Mouse (Mus musculus) heart, postnatal 10 days (tissue): ENCODE results near the gene Galnt13. TPM values are rescaled to one million over a fixed set of nuclear protein-coding genes. Genes with fewer than 3 reads are reported as not detected.
"Not testable (repeated sequence)": the region's sequence is repeated elsewhere in the genome, so short reads cannot be mapped to it uniquely, and the experiment has no call there.

Source experiments
- DNase-seq, 2 experiments: peaks; one replicate each; pipeline ENCODE4 v3.0.0; 2021
- intact Hi-C: fragments of 180-260 bp; cut with DNase I; formaldehyde crosslinking; loops from one replicate; pipeline ENCODE4 v1.15.1; 2025
- total RNA-seq, 2 experiments: library from RNA; stranded (reverse); gene quantifications; 2 replicates each; pipeline ENCODE4 v1.2.3; 2021

The Galnt13 gene
- total RNA-seq, 2 experiments from 2014 or later = not detected

DNA sequence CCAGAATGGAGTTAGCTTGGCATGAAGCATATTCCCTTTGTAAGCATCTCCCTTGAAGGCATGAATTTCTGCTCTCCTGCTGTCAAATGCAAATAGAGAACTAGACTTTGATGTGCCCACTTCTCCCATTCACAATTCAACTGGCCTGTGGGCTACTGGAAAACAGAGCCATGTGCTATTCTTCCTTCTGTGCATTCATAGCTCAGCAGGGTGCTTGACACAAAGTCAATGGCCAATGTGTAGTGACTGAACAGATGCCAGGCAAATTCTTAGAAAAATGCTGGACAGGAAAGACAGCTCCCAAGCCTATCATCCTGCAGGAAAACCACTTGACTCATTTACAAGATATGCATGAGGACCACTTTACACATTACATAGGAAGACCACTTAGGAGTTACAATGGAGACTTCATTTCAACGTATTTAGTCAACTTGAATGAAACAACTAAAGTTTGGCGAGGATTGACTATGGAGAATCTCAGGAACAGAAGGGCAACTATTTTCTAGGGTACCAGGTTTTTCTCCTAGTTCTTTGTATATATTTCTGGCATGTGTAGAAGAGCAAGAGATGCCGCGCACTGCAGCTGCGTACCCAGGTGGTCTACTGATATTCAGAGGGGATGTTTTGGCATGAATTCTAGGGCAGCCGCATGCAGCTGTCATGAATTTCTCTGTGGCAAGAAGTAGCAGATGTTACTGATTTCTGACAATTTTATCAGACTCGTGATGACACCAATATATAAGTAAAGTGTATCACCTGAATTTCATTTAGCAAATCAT, 470.4 kb downstream of the Galnt13 start:
- DNase-seq = no peak
- intact Hi-C loops = no loop called here

DNA sequence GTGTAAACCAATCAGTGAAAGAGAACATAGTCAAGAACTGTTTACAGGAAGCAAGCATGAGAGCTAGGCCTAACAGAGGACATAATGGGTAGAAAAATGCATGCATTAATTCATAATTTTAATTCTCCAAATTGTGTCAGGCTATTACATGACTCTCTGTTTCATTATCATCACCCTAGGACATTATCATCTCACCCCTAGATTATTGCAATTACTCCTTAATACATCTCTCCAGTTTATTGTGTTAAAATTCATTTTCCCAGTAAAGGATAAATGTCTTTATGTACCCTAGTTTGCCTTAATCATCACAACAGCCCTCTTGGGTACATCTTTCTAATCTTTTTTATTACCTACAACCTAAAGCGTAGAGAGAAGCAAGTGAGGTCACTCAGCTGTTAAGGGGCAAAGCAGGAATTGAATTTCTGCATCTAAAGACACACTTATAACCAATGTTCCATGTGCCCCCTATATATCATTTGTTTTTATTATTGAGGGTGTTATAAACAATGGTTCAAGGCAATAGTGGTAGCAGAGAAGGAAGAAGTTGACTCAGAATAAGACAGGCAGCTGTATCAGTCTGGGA, 479.1 kb downstream of the Galnt13 start:
- DNase-seq = no peak
- intact Hi-C loops = no loop called here

DNA sequence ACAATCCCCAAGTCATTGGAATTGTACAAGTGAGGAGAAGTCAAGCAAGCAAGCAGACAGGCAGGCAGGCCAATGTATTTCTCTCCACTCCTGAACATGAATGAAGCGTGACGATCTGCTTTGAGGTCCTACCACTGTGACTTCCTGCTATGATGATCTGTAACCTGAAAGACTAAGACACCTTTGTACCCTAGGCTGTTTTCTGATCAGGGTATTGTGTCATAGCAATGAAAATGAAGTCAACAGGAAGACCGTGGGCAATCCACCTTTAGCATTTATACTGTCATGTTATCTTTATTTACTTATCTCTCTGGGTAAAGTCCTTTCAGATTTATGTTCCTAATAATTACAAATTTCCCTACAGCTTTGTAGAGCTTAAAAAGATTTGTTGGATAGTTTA, 500.3 kb downstream of the Galnt13 start:
- DNase-seq = no peak
- intact Hi-C loops = no loop called here

DNA sequence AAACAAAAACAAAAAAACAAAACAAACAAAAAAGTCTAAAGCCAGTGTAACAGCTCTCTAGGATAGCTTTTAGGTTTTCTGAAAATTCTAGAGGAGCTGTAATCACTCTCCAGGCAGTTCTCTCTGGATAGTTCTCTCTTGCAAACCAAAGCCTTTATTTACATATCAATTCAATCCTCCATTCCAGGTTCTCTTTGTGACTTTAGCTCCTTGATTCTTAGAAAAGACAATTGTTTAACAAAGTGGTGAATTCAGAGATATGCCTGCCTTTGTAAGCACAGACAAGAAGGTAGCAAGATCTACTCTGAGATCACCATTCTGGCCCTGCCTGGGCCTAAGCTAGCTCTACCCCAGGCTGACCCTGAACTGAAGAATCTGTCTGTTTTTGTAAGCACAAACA, 501.2 kb downstream of the Galnt13 start:
- intact Hi-C loops = no loop called here
- no peak for DNase-seq

DNA sequence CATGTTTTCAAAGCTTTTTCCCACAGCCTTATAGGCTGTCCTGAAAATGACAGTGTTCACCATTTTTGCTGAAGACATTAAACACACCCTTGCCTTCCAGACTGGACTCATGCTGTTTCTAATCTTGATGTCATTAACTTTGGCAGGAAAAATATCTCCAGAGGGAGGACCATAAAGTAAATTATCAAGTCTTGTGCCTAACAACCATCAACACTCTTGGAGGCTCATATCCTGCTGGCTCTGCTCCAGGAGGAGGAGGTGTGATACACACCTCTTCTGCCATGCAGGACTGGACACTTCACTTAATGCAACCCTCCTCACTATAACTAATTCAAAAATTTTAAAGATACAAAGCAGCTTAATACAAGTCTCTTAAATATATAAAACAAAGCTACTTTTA, 502.0 kb downstream of the Galnt13 start:
- DNase-seq = no peak
- intact Hi-C loops = no loop called here

DNA sequence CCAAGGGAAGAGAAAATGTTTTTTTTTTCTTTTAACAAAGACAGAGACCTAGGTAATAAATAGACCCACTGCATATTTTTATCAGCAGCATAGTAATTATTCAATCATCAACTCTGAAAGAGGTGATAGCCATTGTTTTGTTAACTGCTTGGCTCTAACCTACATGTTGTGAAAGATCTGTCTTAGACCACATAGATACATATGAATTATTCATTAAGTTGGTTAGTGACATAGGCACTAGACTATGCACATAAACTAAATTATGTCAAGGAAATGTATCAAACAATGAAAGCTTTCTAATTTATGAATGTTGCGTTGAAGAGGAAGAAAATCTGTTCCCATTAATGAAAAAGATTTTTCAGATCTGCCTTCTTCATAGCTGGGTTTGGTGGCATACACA, 507.3 kb downstream of the Galnt13 start:
- no peak for DNase-seq
- intact Hi-C loops = no loop called here

DNA sequence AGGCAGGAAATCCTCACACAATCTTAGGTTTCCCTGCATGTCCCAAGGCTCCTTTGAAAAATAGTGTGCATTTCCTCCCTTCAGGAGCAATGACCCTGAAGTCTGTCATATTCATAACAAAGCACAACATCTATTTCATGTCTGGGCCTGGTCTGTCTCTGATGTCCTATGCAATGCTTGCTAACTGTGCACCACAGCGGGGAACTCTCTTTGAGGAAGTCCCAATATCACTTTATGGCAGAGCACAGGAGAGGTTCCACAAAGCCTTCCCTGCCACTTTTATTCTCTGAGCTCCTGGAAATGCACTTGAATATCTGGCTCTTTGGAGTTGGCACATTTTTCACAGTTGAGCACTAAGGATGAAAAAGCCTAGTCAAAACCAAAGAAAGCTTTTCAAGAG, 547.7 kb downstream of the Galnt13 start:
- intact Hi-C loops = no loop called here
- no peak for DNase-seq

DNA sequence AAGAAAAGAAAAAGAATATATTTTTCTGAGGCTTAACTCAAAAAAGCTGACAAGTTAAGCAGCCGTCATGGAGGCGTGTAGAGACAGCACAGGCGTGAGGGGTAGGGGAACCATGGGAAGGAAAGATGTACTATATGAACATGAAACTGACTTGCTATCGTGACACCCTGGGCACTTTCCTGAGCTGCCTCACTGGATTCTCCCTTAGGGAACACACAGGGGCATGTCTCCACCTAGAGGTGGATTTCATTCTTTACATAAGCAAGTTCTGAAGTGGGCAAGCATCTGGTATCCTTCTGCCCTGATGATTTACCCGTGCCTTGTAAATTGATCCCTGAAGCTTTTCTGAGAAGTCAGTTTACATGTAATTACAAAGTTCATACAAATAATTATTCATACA, 586.4 kb downstream of the Galnt13 start:
- DNase-seq, intact Hi-C loops: not testable (repeated sequence)

DNA sequence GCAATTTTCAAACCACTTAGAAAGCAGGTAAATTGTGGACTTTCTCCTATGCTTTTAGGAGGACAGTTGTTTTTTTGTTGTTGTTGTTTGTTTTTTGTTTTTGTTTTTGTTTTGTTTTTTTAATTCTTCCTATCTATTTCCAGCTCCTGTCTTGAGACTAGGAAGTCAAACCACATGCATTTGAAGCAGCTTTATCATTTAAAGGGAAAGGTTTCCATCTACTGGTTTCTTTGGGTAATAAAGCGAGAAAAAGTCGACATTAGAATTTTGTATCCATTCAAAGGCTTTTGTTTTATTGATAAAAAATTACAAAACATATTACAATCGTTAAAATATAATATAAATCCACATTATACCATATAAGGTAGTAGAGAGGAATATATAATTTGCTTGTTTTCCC, 598.5 kb downstream of the Galnt13 start:
- DNase-seq = no peak
- intact Hi-C loops = no loop called here

DNA sequence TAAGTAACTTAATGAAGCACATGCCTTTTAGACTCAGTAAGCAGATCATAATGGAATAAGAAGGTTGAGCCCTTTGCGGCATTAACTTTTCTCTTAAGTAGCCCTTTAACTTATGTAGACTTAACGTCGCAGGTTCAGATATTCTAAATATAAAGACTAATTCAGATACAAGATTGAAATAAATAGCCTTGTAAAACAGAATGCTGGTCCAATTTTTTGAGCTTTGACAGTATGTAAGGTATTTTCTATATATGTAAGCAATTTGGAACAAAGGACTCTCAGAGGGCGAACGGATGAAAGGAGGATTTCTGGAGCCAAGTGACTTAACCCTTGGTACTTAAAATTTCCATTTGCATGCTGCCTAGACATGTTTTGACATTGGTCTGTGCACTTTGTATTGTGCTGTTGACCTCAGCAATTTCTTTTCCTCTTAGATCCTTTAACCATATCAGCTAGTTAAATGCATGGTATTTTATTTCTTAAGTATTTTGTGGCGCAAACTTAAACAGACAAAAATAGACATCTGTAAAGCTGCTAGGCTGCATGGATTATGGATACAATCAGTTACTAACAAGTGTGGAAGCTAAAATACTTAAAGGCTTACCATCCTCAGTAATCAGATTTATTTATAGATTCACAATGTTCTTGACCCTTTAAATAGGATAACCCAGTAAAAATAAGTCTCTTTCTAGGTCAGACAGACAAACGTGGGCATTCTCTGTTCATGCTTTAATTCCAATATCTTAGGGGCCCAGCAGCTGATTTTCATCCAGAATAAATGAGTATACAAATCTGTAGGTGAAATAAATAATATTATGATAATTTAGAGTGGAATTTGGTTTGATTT, 629.6 kb downstream of the Galnt13 start:
- intact Hi-C loops = no loop called here
- DNase-seq = no peak

DNA sequence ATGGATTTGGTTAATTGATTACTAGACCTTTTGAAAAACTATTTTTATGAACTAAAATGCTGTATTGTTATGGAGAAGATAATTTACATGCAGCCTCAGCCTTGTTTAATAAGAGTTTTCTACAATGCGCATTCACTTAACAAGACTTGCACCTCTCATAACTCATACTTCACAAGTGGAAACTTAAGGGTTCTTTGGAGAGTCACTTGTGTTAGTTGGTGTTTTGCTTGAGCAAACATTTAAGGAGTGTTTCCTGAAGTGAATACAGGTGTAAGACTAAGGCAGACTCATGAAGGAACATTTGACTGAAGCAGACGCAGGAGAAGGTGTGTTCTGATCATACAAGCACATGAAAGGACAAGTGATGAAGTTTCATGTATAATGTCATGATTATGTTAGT, 649.5 kb downstream of the Galnt13 start:
- intact Hi-C loops = no loop called here
- no peak for DNase-seq

DNA sequence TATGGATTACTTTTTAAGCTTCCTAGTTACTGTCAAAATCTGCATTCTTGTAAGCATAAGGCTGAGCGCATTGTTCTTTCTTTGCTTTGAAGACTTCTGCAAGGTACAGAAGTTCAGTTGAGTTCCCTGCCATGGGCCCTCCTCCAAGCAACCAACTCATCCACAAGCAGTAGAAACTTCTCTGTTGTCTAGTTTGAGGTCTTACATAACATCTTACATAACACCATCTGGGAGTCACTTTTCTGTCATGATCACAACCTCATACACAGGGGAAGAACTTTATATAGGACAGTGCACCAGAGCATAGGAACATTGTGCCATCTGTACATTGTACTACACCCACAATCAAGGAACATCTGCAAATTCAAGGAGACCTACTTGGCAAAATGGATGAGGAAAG, 651.9 kb downstream of the Galnt13 start:
- no peak for DNase-seq
- intact Hi-C loops = no loop called here

DNA sequence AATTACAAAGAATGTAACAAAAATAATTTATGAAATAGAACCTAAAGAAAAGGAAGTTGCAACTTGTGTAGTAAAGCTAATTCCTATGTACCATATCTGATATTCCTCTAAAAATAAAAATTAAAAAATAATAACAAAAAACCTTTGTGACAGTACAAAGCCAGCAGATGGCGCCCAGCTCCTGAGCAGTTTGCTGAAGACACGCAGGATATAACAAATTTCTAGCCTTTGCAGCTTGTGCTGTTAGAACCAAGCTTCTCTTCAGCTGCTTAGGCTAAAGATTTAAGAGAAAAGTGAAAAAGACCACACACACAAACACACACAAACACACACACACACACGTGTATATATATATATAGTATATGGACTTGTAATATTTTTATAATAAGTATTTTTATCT, 654.2 kb downstream of the Galnt13 start:
- intact Hi-C loops = loop anchor here (5.0 to 10.0 kb wide), 4 partner anchors 214 to 932 kb away; no protein-coding TSS in a partner anchor
- peak; percentile 6 to 29 for DNase-seq

DNA sequence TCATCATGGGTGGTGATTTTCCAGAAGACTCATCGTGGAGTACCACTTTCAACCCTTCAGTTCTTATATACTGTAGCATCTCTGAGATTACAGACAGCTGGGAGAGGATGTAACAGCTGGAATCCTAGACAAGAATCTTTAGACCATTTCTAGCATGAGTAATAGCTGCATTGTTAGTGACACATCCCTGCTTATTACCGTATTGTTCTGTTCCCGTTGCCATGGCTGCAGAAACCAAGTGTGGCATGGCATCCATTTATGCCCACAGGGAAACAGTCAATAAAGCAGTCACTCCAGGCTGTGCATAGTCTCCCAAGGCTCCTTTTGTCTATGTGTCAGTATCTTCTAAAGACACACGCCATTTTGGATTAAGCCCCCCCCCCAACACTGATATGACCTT, 655.4 kb downstream of the Galnt13 start:
- intact Hi-C loops = loop anchor here (5.0 to 10.0 kb wide), 4 partner anchors 213 to 931 kb away; no protein-coding TSS in a partner anchor
- DNase-seq = no peak

DNA sequence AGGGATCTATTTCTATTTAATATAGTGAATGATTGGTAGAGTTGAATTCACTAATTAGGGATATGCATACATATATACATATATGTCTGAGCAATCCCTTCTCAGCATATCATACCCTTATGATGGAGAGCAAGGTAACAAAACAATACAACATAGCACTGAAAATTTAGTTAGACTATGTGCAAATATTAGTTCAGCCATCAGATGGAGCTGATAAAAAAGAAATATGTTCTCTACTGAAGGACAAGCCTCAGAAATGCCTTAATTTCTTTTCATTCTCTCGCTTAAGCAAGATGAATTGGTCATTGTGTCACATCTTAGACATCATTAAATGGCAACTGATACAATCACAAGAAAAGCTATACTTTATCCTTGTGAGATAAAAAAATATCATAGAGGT, 663.0 kb downstream of the Galnt13 start:
- intact Hi-C loops = loop anchor here (10.0 kb wide), 1 partner anchor 206 kb away; no protein-coding TSS in a partner anchor
- no peak for DNase-seq

DNA sequence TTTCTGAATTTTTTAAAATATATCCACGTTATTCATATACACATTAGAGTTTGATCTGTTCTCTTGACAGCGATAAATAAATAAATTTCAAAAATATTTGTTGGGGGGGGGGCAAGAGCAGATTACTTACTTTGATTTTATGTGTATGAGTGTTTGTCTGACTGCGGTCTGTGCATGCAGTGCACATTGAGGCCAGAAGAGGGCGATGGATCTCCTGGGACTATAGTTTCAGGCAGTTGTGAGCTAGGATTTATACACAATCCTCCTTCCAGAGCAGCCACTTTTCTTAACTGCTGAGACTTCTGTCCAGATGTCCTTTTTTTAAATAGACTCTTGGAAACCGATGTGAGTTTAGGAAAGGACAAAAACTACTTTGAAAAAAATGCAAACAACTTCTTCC, 665.2 kb downstream of the Galnt13 start:
- intact Hi-C loops = no loop called here

DNA sequence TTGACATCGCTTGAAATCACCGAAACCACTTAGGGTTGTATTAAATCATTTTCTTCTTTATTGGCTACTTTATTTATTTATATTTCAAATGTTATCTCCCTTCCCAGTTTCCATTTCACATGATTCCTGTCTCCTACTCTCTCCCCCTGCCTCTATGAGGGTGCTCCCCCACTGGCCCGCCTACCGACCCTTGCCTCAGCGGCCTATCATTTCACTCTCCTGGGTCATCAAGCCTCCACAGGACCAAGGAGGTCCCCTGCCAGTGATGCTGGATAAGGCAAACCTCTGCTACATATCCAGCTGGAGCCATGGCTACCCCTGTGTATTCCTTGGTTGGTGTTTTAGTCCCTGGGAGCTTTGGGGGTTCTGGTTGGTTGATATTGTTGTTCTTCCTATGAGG, 667.4 kb downstream of the Galnt13 start:
- intact Hi-C loops = no loop called here

More for the DNA sequence above, 665.2 kb downstream of the Galnt13 start:
- DNase-seq = peak in 1 of 2 experiments; percentile 2

DNA sequence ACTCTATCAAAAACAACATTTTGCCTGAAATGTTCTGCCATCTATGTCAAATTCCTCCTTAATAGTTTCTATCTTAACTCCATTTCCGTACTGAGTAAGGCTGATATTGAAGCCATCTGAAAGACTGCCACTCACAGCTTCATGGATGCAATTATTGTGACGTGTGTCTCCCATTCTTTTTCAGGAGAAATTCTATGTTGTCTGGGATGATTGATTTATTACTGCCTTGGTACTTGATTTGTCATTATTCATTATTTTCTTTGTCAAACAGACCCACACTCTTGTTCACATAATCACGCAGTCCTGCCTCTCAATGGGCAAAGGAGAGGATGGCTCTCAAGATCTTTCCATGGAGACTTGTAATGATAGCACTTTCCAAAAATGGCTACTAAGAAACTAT, 671.7 kb downstream of the Galnt13 start:
- intact Hi-C loops = no loop called here
- DNase-seq = no peak

More for the DNA sequence above, 667.4 kb downstream of the Galnt13 start:
- DNase-seq = no peak

DNA sequence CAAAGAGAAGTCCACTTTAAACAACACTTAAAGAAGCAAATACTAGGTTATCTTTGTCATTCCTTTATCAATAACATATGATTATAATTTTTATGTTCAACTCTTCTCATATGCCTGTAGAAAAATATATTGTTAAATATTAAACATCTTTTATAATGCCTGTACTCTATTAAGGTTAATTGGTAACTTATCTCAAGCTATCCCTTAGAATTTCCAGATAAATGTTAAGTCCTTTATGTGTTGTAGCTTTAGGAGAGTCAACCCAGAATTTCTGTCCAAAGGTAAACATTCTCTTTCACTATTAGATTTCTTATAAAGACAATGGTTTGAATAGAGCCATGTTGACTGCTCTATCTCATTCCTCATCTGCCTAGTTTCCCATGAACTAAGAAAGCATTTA, 717.0 kb downstream of the Galnt13 start:
- intact Hi-C loops = no loop called here

DNA sequence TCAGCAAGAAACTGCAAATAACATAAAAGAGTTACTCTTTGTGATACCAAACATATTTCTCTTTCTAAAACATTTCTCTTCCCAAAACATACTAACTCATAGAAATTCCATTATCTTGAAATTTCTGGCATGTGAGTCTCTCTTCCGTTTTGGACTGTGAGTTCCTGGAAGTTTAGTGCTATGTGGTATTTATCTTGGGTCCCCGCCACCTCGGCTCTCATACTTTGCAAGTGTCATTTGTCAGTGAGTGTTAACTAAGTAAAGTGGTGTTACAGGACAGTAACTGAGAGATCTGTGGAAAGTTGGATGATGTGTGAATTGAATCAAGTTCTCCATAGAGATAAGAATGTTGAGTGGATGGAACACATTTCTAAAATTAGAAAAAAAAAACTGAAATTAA, 728.7 kb downstream of the Galnt13 start:
- DNase-seq = peak; percentile 25 to 38
- intact Hi-C loops = no loop called here

More for the DNA sequence above, 717.0 kb downstream of the Galnt13 start:
- no peak for DNase-seq
